Mouse (Mus musculus) kidney, embryonic 16.5 days (tissue): ENCODE measurements at regions not wholly inside any gene's neighbourhood (a gene's known extent, or its start where the extent isn't known, plus 50 kb on each side); places are given as distances from the start of the nearest gene placed in this dataset.

Experiments
- ATAC-seq: fragments of 200-750 bp; cut with Nextera tagmentation; 2 replicates; pipeline ENCODE4 v1.8.0; 2017; ENCODE audit warnings: moderate TSS enrichment; ENCODE audit not compliant: low FRiP score, low TSS enrichment
- H3K27ac ChIP-seq: fragments of 300-500 bp; sonication (generic); 2 replicates; pipeline ENCODE4 v1.5.1; 2014; ENCODE audit warnings: low read length
- H3K27me3 ChIP-seq: fragments of 300-500 bp; sonication (generic); 2 replicates; pipeline ENCODE4 v1.6.1; 2014; ENCODE audit warnings: low read length, control low read depth, mixed read lengths; ENCODE audit not compliant: insufficient read depth
- H3K36me3 ChIP-seq: fragments of 300-500 bp; sonication (generic); 2 replicates; pipeline ENCODE4 v1.6.1; 2014; ENCODE audit warnings: low read length, control low read depth, mixed read lengths; ENCODE audit not compliant: insufficient read depth
- H3K4me1 ChIP-seq: fragments of 300-500 bp; sonication (generic); 2 replicates; pipeline ENCODE4 v1.6.1; 2014; ENCODE audit warnings: low read length, control low read depth, mixed read lengths; ENCODE audit not compliant: insufficient read depth
- H3K4me2 ChIP-seq: fragments of 300-500 bp; sonication (generic); replicated peaks from 2 replicates; pipeline ENCODE4 v1.6.1; 2014; ENCODE audit warnings: low read depth, low read length
- H3K4me3 ChIP-seq: fragments of 300-500 bp; sonication (generic); 2 replicates; pipeline ENCODE4 v1.5.1; 2014; ENCODE audit warnings: mild to moderate bottlenecking, low read length
- H3K9ac ChIP-seq: fragments of 300-500 bp; sonication (generic); replicated peaks from 2 replicates; pipeline ENCODE4 v1.6.1; 2014; ENCODE audit warnings: low read length
- H3K9me3 ChIP-seq: fragments of 300-500 bp; sonication (generic); 2 replicates; pipeline ENCODE4 v1.6.1; 2016; ENCODE audit warnings: low read length, control low read depth
- WGBS: fragments of 180-500 bp; shearing (Covaris S2); extraction: QIAGEN DNeasy Blood & Tissue Kit; methylation state at CpG from one replicate; pipeline ENCODE4 v1.1.7; 2014; 5-methylcytosine and 5-hydroxymethylcytosine counted together

- H3K27me3 ChIP-seq: no peaks in the 10 kb centered on the region
- H3K36me3 ChIP-seq: no peaks in the 10 kb centered on the region
- no peak overlapping the region for H3K4me3 ChIP-seq
- no peak overlapping the region for H3K4me2 ChIP-seq
- no peak overlapping the region for H3K27ac ChIP-seq
- H3K9me3 ChIP-seq: no peaks in the 10 kb centered on the region
- 62% methylated on average over 4 of the region's 4 CpGs for WGBS
- no peak overlapping the region for H3K9ac ChIP-seq
- H3K4me1 ChIP-seq: peaks cover 19% of the 10 kb centered on the region; the same call in 1 of the 2 replicates
- ATAC-seq: no peak
Observed at GRCm38 (mm10) chr7:133400691-133401090, 201.3 kb downstream of the Tex36 start.

- WGBS: 89% methylated on average over 6 of the region's 6 CpGs
- Histone ChIP-seq H3K4me3 (no peak overlapping the region), H3K4me1 (no peaks in the 10 kb centered on the region), H3K9ac (no peak overlapping the region), H3K4me2 (no peak overlapping the region), H3K27ac (no peak overlapping the region), H3K9me3 (no peaks in the 10 kb centered on the region), H3K36me3 (no peaks in the 10 kb centered on the region), H3K27me3 (no peaks in the 10 kb centered on the region)
- no peak for ATAC-seq
Observed at GRCm38 (mm10) chr7:133388716-133389115, 213.2 kb downstream of the Tex36 start.

DNA sequence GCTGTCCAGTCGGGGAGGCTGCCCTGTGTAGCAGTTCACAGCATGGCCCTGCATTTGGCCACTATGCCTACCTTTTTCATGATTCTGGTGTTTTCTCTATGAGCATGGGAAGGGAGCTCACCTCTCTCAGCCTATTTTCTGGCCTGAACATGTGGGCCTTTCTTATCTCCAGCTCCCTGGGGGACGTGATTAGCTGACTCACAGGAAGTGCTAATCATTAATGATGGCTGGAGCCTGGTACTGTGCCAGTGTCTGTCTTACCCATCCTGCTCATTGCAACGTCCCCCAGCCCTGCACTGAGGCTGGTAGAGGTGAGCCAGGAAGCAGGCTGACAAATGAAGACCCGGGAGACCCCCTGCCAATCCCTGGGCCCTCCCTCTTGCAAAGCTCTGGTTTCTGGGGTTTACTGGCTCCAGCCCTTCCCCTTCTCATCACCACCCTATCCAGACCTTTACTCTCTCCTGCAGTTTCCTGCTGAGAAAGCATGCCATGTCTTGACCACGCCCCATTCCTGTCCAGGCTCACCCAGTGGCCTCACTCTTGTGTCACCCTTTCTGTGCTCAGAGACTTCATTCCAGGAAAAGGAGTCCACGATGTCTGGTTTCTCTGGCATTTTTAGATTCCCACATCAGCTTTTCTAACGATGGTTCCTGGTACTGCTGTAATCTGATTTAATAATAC, 219.8 kb downstream of the Tex36 start:
- Histone ChIP-seq H3K4me1 (peaks cover 11% of the 10 kb centered on the region), H3K9me3 (no peaks in the 10 kb centered on the region), H3K9ac (no peak overlapping the region), H3K36me3 (no peaks in the 10 kb centered on the region), H3K27me3 (no peaks in the 10 kb centered on the region), H3K27ac (no peak overlapping the region), H3K4me3 (no peak overlapping the region), H3K4me2 (no peak overlapping the region)
- no peak for ATAC-seq
- WGBS: 51% methylated on average over 7 of the region's 7 CpGs

DNA sequence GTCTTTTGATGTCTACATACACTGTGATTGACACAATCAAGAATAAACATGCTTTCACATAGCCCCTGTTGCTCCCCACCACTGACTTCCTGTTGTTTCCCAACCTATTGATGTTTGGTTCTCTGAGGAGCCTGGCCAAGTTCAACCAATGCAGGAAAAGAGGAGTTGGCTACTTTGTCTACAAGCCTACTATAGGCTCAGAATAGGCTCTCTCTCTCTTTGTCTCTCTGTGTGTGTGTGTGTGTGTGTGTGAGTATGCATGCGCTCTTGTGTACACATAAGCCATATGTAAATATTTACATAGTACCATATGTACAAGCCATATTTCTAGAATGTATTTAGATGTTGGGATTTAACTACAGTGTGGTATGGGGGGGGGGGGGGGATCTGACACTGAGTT, 222.6 kb downstream of the Tex36 start:
- H3K27ac ChIP-seq: no peak overlapping the region
- 91% methylated on average over 1 of the region's 1 CpGs for WGBS
- no peak for ATAC-seq

GRCm38 (mm10) chr7:133378338-133378737, 223.6 kb downstream of the Tex36 start:
- ATAC-seq: no peak
- 84% methylated on average over 5 of the region's 5 CpGs for WGBS

More for the DNA sequence above, 222.6 kb downstream of the Tex36 start:
- no peaks in the 10 kb centered on the region for H3K27me3 ChIP-seq
- no peak overlapping the region for H3K4me3 ChIP-seq
- no peak overlapping the region for H3K4me2 ChIP-seq
- H3K36me3 ChIP-seq: no peaks in the 10 kb centered on the region
- no peak overlapping the region for H3K9ac ChIP-seq
- no peaks in the 10 kb centered on the region for H3K9me3 ChIP-seq
- H3K4me1 ChIP-seq: peaks cover 11% of the 10 kb centered on the region

DNA sequence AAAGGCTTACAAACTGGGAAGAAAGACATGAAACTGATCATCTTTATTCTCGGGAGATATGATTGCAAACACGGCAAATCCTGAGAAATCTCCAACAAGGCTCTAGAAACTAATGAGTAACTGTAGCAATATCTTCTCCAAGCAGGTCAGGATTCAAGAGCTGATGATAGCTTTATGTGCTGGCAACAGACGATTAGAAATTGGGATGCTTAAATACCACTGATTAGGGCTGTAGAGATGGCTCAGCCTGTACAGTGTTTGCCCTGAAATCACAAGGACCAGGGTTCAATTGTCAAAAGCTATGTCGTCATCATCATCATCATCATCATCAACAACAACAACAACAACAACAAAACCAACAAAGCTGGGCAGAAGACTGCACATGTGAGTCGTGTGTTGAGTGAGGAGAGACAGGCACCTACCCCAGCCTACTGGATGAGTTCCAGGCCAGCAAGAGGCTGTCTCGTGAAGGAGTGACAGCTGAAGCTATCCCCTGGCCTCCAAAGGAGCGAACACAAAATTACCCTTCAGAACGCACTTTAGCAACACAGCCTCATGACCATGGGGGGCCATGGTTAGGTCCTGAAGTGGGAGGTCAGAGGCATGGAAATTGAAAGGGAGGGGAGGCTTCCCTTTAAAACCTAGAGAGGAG, 225.0 kb downstream of the Tex36 start:
- Histone ChIP-seq H3K4me2 (no peak overlapping the region), H3K27ac (no peak overlapping the region), H3K4me3 (no peak overlapping the region), H3K9me3 (no peaks in the 10 kb centered on the region), H3K9ac (no peak overlapping the region), H3K4me1 (peaks cover 11% of the 10 kb centered on the region), H3K27me3 (no peaks in the 10 kb centered on the region), H3K36me3 (no peaks in the 10 kb centered on the region)
- ATAC-seq: no peak
- 64% methylated on average over 8 of the region's 8 CpGs for WGBS

More at GRCm38 (mm10) chr7:133378338-133378737, 223.6 kb downstream of the Tex36 start:
- peaks cover 11% of the 10 kb centered on the region for H3K4me1 ChIP-seq
- no peaks in the 10 kb centered on the region for H3K9me3 ChIP-seq
- no peaks in the 10 kb centered on the region for H3K27me3 ChIP-seq
- no peaks in the 10 kb centered on the region for H3K36me3 ChIP-seq
- no peak overlapping the region for H3K4me2 ChIP-seq
- H3K4me3 ChIP-seq: no peak overlapping the region
- H3K9ac ChIP-seq: no peak overlapping the region
- no peak overlapping the region for H3K27ac ChIP-seq

GRCm38 (mm10) chr7:133372695-133373094, 229.3 kb downstream of the Tex36 start:
- H3K27ac ChIP-seq: peak overlapping the region; percentile 17; the same call in 1 of the 2 replicates
- H3K9me3 ChIP-seq: no peaks in the 10 kb centered on the region
- H3K9ac ChIP-seq: no peak overlapping the region
- no peaks in the 10 kb centered on the region for H3K27me3 ChIP-seq
- WGBS: 39% methylated on average over 2 of the region's 2 CpGs
- H3K4me2 ChIP-seq: no peak overlapping the region
- peaks cover 11% of the 10 kb centered on the region for H3K4me1 ChIP-seq
- peak; percentile 54; the same call in 1 of the 2 replicates for ATAC-seq
- no peaks in the 10 kb centered on the region for H3K36me3 ChIP-seq
- no peak overlapping the region for H3K4me3 ChIP-seq

DNA sequence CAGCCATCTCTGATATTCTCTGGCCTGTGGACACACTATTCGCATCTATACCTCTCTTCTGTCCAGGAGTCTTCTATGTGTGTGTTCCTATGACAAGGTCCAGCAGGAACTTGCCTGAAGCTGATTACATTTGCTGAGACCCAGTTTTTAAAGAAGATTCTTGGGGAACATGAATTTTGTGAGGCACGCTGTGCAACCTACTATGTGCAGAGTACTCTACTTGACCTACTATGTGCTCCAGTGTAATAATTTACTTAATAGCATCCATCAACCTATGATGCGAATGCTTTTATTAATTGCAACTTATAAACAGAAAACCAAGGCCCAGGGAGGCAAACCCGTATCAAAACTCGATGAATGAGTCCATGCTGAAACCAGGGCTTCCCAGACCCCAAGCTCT, 231.4 kb downstream of the Tex36 start:
- Histone ChIP-seq H3K36me3 (no peaks in the 10 kb centered on the region), H3K4me3 (no peak overlapping the region), H3K27ac (no peak overlapping the region), H3K9me3 (no peaks in the 10 kb centered on the region), H3K27me3 (no peaks in the 10 kb centered on the region), H3K4me2 (no peak overlapping the region), H3K4me1 (peaks cover 8% of the 10 kb centered on the region), H3K9ac (no peak overlapping the region)
- no peak for ATAC-seq
- WGBS: 93% methylated on average over 5 of the region's 5 CpGs

GRCm38 (mm10) chr7:133364601-133365000, 237.4 kb downstream of the Tex36 start:
- Histone ChIP-seq H3K27me3 (no peaks in the 10 kb centered on the region), H3K36me3 (no peaks in the 10 kb centered on the region), H3K9ac (no peak overlapping the region), H3K9me3 (no peaks in the 10 kb centered on the region), H3K4me2 (no peak overlapping the region), H3K4me1 (no peaks in the 10 kb centered on the region), H3K27ac (no peak overlapping the region), H3K4me3 (no peak overlapping the region)
- WGBS: 41% methylated on average over 4 of the region's 4 CpGs
- ATAC-seq: no peak

GRCm38 (mm10) chr7:133328717-133329116, 204.6 kb upstream of the Ctbp2 start:
- Histone ChIP-seq H3K9ac (no peak overlapping the region), H3K27ac (no peak overlapping the region), H3K4me2 (no peak overlapping the region), H3K27me3 (no peaks in the 10 kb centered on the region), H3K36me3 (no peaks in the 10 kb centered on the region), H3K9me3 (peaks cover 3% of the 10 kb centered on the region; the same call in 1 of the 2 replicates), H3K4me3 (no peak overlapping the region), H3K4me1 (no peaks in the 10 kb centered on the region)
- no peak for ATAC-seq
- 42% methylated on average over 3 of the region's 3 CpGs for WGBS
